Mouse (Mus musculus): ENCODE data around the gene Il3ra. TPM values are rescaled to one million over a fixed set of nuclear protein-coding genes. Genes with fewer than 3 reads are reported as not detected.

Il3ra gene
- total RNA-seq, 2 experiments from 2014 or later = 1.5 to 2.5 TPM

DNA sequence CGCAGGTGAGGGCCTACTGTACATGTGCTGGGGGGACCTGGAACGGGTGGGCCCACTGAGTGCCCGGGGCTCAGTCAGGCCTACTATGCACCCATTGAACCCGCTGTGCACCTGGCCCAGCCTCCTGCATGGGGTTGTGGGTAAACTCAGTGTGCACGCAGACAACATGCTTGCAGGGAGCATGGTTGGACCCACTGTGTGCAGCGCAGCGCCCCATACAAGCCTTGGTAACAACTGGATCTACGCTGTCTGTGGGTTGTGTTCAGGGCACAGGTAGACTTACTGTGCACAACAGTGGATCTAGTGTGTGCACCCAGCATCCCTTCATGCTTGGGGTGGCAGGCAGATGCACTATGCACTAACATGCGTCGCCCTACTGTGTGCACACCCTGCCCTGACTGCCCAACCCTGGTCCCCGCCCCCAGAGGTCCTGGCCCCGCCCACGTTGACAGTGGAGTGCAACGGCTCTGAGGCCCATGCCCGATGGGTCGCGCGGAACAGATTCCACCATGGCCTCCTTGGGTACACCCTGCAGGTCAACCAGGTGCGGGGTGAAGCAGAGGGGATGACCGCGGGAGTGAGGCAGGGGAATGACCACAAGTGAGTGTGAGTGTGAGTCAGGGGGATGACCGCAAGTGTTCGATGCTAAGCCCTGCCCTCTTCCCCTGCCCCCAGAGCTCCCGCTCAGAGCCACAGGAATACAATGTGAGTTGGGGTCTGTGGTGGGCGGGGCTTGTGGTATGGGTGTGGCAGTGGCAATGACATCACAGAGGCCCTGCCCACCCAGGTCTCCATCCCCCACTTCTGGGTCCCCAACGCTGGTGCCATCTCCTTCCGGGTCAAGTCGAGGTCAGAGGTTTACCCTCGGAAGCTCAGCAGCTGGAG, 4.4 kb downstream of the Il3ra start:
- peak; percentile 16 for DNase-seq
- no peak overlapping the region for H3K27ac ChIP-seq
- no peak overlapping the region for H3K4me3 ChIP-seq
- no peak for TF ChIP-seq CTCF (IDR thresholded peaks at IDR 0.05)
- intact Hi-C loops (cut with DNase I) = no loop called here

DNA sequence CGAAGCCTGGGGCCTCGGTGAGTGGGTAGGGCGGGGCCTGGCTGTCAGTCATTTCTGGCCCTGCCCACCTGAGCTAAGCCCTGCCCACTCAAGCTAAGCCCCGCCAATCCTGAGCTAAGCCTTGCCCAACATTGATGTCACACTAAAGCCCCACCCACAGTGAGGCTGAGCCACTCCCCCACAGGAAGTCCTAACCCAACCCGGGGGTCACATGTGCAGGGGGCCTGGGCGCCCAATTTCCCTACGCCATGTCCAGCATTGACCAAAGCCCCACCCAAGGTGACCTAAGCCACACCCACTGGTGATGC, 5.0 kb downstream of the Il3ra start:
- Histone ChIP-seq H3K4me3 (no peak overlapping the region), H3K27ac (no peak overlapping the region)
- intact Hi-C loops (cut with DNase I) = no loop called here
- TF ChIP-seq CTCF (IDR thresholded peaks at IDR 0.05) = no peak
- no peak for DNase-seq

DNA sequence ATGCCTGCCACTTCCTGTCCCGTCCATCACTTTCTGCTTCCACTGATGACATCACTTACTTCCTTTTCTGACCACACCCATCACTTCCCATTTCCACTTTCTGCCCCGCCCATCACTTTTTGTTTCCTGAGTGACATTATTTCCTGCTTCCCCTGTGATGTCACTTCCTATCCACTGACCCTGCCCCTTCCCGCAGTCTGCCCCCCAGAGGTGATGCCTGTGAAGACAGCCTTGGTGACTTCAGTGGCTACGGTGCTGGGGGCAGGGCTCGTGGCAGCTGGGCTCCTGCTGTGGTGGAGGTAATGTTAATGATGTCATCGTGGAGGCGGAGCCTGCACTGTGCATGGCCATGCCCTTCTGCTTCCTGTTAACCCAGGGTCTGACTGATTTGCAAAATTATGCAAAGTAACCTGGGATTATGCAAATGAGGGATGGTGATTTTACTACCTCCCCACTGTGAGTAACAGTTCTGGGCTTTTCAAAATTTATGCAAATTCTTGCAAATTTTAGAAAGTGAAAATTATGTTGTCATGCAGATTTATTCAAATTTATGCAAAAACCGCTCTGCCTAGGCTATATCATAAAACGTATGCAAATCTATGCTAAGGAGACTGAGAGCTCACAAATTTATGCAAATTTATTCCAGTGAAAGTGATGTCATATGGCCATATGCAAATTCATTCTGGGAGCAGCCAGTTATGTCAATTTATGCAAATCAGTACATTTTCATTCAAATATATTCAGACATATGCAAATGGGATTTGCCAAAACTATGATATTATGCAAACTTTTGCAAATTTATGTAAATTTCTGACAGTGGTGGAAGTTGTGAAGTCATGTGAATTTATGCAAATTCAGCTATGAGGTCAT, 5.9 kb downstream of the Il3ra start:
- DNase-seq = no peak
- Histone ChIP-seq H3K27ac (no peak overlapping the region), H3K4me3 (no peak overlapping the region)
- intact Hi-C loops (cut with DNase I) = no loop called here
- TF ChIP-seq CTCF (IDR thresholded peaks at IDR 0.05) = no peak

DNA sequence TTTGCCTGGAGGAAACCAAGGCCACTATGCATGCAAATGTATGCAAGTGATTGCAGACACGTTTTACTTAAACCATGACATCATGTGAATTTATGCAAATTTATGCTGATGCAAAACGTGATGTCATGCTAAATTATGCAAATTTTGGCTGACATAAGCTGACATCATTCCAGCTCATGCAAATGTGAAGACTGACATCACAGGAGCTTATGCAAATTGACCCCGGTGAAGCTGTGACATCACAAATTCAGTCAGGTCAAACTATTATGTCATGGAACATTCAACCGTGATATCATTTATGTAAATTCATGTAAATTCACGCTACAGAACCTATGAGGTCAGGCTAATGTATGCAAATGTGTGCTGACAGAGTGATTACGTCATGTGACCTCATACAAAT, 6.5 kb downstream of the Il3ra start:
- Histone ChIP-seq H3K27ac (no peak overlapping the region), H3K4me3 (no peak overlapping the region)
- TF ChIP-seq CTCF (IDR thresholded peaks at IDR 0.05) = no peak
- no peak for DNase-seq
- intact Hi-C loops (cut with DNase I) = no loop called here

DNA sequence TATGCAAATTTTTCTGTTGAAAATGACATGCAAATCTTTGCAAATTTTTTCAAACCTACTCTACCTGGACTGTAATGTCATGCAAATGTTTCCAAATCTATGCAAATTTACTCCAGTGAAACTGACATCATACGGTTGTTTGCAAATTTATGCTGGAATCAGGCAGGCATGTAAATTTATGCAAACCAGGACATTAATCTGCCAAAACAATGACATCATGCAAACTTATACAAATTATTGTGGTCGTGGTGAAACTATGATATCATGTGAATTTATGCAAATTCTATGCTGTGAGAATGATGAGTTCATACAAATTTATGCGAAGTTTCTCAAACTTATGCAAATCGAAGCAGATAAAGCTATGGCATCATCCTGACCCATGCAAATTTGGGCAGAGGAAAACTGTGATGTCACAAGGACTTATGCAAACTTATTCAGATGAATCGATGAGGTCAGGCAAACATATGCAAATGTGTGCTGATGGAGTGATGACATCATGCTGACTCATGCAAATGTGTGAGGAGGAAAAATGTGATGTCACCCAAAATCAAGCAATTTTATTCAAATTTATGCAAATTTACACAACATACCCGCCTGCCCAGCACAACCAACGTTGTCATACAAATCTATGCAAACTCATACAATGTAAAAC, 7.1 kb downstream of the Il3ra start:
- DNase-seq = no peak
- H3K27ac ChIP-seq = no peak overlapping the region
- no peak overlapping the region for H3K4me3 ChIP-seq
- intact Hi-C loops (cut with DNase I) = no loop called here
- no peak for TF ChIP-seq CTCF (IDR thresholded peaks at IDR 0.05)

DNA sequence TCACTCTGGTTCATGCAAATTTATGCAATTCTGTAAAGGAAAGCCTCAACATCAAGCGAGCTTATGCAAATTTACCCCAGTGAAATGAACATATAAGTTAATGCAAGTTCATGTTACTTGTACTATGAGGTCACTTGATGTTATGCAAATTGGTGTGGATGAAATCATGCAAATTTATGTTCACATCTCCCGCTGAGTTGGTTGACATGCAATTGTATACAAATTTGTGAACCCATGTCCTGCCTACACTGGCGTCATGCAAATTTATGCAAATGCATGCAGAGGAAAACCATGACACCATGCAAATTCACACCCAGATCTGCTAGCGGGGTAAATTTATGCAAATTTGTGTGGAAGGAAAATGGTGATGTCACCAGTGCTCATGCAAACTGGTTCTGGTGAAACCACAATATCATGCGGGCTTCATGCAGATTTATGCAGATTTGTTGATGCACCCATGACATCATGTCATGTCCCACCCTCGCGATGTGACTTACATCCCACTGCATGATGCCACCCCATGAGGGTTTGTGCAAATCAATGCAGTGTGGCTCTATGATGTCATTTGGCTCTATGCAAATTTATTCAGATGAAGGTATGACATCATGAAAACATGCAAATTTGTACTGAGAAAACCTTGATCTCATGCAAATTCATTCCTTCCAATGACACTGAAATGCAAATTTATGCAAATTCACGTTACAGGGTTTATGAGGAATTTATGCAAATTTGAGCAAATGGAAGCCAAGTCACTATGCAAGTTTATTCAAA, 7.8 kb downstream of the Il3ra start:
- Histone ChIP-seq H3K4me3 (no peak overlapping the region), H3K27ac (no peak overlapping the region)
- DNase-seq = no peak
- no peak for TF ChIP-seq CTCF (IDR thresholded peaks at IDR 0.05)
- intact Hi-C loops (cut with DNase I) = no loop called here

DNA sequence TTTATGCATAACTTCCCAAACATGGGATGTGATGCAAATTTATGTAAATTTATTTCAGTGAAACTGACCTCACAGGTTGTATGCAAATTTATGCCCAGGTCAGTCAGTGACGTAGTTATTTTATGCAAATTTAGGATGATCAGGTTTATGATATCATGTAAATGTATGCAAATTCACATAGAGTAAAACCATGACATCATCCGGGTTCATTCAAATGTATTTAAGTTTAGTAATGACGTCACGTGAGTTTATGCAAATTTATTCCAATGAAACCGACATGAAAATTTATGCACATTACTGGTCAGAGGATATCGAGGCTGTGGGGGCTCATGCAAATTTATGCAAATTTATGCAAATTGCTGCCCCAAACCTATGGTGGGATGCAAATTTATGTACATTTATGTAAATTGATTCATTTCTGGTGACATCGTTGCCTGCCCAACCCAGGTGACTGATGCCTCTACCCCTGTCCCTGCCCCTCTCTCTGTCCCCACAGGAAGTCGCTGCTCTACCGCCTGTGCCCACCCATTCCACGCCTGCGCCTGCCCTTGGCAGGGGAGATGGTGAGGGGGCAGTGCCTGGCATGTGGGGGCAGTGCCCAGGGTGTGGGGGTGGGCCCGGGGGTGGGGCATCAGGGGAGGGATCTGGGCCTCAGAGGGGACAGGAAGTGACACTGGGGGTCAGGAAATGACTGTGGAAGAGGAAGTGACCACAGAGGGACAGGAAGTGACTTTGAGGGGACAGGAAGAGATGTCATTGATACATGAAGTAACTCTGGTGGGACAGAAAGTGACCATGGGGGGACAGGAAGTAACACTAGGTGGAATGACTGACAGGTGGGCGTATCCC, 8.7 kb downstream of the Il3ra start:
- intact Hi-C loops (cut with DNase I) = no loop called here
- no peak overlapping the region for H3K27ac ChIP-seq
- no peak for TF ChIP-seq CTCF (IDR thresholded peaks at IDR 0.05)
- H3K4me3 ChIP-seq = no peak overlapping the region
- no peak for DNase-seq

DNA sequence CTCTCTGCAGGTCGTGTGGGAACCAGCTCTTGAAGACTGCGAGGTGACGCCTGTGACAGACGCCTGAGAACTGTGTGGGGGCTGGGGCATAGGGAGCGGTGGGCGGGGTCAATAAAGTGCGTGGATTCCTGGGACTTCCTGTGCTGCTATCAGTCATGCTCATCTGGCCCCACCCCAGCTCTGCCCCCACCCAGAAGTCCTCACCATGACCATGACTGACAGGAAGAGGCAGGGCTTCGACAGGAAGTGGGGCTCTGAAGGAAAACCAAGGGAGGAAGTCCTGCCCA, 9.2 kb downstream of the Il3ra start:
- TF ChIP-seq CTCF (IDR thresholded peaks at IDR 0.05) = no peak
- DNase-seq = no peak
- H3K27ac ChIP-seq = no peak overlapping the region
- intact Hi-C loops (cut with DNase I) = no loop called here
- no peak overlapping the region for H3K4me3 ChIP-seq

DNA sequence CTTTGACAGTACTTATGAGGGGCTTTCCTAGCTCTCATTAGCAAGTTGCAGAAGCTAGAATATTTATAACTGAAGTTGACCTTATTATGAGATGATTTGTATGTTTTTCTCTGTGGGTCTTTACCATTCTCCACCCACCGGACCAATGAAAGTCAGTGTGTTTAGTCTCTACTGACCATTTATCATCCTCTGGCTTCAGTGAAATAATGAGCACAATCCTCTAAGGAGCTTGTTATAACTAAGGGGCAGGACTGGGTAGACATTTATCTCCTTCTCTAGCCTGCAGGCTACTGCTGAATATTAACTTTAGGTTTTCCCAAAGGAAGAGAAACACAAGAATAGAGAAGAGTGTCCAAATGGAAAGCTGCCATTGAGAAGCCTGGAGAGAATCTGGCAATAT, 49.5 kb downstream of the Il3ra start:
- H3K27ac ChIP-seq = no peak overlapping the region
- DNase-seq = no peak
- intact Hi-C loops (cut with DNase I) = no loop called here
- H3K4me3 ChIP-seq = no peak overlapping the region
- no peak for TF ChIP-seq CTCF (IDR thresholded peaks at IDR 0.05)

DNA sequence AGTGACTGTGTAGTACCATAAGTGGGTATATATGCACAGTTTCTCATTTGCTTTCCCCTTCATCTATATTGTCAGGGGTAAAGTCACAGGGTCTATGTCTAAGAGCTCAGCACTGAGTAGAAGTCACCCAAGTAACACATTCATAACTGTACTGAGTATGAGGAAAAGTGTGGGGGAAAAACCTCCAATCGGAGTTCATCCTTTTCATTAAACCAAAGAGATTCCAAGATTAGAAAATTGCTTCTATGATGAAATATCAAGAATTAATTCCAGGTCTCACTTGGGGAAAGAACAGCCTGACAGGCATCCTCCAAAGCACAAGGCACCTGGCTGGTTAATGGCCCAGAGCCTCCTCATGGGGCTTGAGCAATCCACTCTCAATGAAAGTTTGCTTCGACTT, 54.9 kb downstream of the Il3ra start, which contains the start of gene Olfr721-ps1:
TSS of gene Olfr721-ps1 (plus strand) at position 301 of the 400 bp plus-strand sequence.
- Histone ChIP-seq H3K27ac (no peak within 1 kb of the TSS), H3K4me3 (no peak within 1 kb of the TSS)
- no peak for DNase-seq
- intact Hi-C loops (cut with DNase I) = no loop called here
- no peak for TF ChIP-seq CTCF (IDR thresholded peaks at IDR 0.05)

Other genes with a start within 250 kb of the Il3ra start
- gene Psmd6, start 225.3 kb upstream of the Il3ra start, total RNA-seq (2021) = 100 to 1,000 TPM; 144 to 151 TPM
- not detected for gene Olfr720, start 159.4 kb upstream of the Il3ra start, total RNA-seq (2021)
- gene Olfr31, start 23.4 kb upstream of the Il3ra start, total RNA-seq (2021) = not detected
- not detected for gene Olfr721-ps1, start 55.0 kb downstream of the Il3ra start, total RNA-seq (2021)